Mouse (Mus musculus) adrenal gland, postnatal 0 days (tissue): ENCODE measurements around the gene Rap1a. TPM values are rescaled to one million over a fixed set of nuclear protein-coding genes. Genes with fewer than 3 reads are reported as not detected.

Experiments
- polyA plus RNA-seq: library from polyadenylated mRNA; unstranded; fragments of >200 nt; fragmentation: Nextera tagmentation; extraction: Ambion mirVana; gene quantifications from 2 replicates; pipeline ENCODE4 v1.2.1, GENCODE M21; 2015

Rap1a gene
- polyA plus RNA-seq, result 176 and 188 TPM in 2 replicates

DNA sequence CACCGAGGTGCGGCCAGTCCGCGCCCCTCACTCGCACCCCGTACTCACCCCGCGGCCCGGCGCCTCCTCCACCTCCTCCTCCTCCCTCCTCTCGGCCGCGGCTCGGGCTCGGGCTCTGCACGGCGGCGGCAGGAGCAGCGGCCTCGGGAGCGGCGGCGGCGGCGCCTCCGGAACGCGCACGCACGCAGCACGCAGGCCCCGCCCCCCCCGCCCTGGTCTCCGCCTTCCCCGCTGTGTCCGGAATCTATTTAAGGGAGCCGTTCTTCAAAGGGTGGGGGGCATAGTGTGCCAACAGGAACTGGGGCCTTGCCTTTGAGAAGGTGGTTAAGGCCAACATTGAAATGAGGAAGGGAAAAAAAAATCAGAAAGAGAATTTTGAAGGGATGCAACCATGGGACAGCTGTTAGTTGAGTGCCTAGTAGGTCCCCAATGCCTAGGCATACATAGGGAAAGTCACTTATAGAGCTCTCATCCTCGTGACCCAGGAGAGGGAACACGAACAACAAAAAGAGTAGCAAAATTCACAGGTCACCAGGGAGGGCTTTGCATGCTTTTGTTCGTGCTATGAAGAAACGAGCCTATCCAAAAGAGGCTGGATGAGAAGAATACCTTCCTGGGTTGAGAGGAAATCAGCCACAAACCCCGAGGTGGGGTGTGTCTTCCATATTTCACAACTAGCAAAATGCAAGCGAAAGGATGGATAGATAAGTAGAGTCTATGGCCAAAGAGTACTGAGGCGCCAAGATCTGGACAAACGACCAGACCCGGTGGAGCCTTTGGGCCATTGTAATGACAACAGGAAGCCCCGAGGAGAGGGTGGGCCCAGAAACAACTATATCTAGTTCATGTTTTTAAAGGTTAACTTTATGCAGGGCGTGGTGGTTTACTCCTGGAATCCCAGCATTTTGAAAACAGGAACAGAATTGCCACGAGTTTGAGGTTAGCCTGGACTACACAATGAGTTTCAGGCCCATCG, at the start of gene Rap1a:
TSS of gene Rap1a (minus strand) at position 146 of the 976 bp plus-strand sequence.

DNA sequence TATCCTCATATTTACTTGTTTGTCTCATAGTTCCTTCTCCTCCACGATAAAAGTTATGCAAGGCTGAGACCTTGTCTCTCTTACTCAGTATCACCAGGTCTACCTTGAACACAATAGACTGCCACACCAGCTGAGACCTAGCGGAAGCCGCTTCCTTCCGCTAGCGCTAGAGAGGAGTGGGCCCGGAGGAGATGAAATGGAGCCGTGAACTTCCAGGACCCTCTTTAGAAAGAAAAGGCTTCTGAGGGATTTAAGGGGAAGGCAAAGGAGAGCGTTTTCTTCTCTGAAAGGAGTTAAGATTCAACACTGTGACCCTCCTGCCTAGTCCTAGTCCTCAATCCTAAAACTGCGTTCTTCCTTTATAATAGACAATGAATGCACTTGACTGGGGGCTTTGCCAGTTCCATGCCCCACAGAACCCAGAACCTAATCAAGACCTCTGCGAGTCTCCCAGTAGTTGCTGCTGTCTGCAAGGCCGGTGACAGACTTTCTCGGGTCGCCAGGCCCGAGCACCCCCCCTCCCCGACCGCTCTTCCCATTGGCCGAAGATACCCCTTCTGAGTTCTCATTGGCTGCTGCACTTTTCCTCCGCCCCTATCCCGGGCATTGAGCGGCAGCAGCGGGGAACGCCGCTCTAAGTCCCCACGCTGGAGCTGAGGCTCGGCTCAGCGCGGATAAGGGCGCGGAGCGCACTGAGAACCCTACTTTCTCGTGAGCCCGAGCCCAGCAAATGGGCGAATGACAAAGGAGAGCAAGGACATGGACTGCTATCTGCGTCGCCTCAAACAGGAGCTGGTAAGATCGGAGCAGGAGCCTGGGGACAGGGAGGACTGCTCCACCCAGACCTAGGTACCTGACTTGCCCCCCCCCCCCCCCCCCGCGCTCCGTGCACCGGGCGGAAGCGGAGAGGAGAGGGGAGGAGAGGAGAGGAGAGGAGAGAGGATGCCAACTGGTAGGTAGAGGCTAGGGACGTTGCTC, 96.8 kb downstream of the Rap1a start, which contains the start of gene Inka2:
TSS of gene Inka2 (plus strand) at position 569 of the 978 bp plus-strand sequence.

GRCm38 (mm10) chr3:105687324-105688060, 113.6 kb downstream of the Rap1a start, which contains the start of gene Ddx20:
Gene Ddx20 (minus strand): TSS chr3:105687574.

Other genes with a start within 250 kb of the Rap1a start
- gene Ddx20, start 113.8 kb downstream of the Rap1a start, polyA plus RNA-seq, result 14.7 and 22.8 TPM in 2 replicates
- gene Inka2, start 96.7 kb downstream of the Rap1a start, polyA plus RNA-seq, result 0.88 and 1.1 TPM in 2 replicates
- gene Adora3, start 69.5 kb upstream of the Rap1a start, polyA plus RNA-seq, result 0.25 and 0.54 TPM in 2 replicates
- not detected in 2 replicates for gene Tmigd3, start 69.6 kb upstream of the Rap1a start, polyA plus RNA-seq
- gene I830077J02Rik, start 131.3 kb upstream of the Rap1a start, polyA plus RNA-seq, result 0.90 and 0.94 TPM in 2 replicates
- 31.9 and 62.2 TPM in 2 replicates for gene Wdr77, start 158.0 kb upstream of the Rap1a start, polyA plus RNA-seq
- gene Atp5f1, start 158.8 kb upstream of the Rap1a start, polyA plus RNA-seq, result 487 and 574 TPM in 2 replicates
- 0.95 and 1.2 TPM in 2 replicates for gene Ovgp1, start 172.4 kb upstream of the Rap1a start, polyA plus RNA-seq
- gene Pifo, start 213.3 kb upstream of the Rap1a start, polyA plus RNA-seq, result not detected in 2 replicates
- gene Chil5, start 231.5 kb upstream of the Rap1a start, polyA plus RNA-seq, result not detected in 2 replicates